Mouse (Mus musculus) WW6 (cell line): ENCODE data around the gene Unc119b.
"Not testable (repeated sequence)": the region's sequence is repeated elsewhere in the genome, so short reads cannot be mapped to it uniquely, and the experiment has no call there.

ENCODE experiments used
- DNase-seq: peaks from one replicate; pipeline ENCODE4 v3.0.0-alpha.2; 2013; ENCODE audit warnings: low read depth, low spot score

Gene Unc119b

DNA sequence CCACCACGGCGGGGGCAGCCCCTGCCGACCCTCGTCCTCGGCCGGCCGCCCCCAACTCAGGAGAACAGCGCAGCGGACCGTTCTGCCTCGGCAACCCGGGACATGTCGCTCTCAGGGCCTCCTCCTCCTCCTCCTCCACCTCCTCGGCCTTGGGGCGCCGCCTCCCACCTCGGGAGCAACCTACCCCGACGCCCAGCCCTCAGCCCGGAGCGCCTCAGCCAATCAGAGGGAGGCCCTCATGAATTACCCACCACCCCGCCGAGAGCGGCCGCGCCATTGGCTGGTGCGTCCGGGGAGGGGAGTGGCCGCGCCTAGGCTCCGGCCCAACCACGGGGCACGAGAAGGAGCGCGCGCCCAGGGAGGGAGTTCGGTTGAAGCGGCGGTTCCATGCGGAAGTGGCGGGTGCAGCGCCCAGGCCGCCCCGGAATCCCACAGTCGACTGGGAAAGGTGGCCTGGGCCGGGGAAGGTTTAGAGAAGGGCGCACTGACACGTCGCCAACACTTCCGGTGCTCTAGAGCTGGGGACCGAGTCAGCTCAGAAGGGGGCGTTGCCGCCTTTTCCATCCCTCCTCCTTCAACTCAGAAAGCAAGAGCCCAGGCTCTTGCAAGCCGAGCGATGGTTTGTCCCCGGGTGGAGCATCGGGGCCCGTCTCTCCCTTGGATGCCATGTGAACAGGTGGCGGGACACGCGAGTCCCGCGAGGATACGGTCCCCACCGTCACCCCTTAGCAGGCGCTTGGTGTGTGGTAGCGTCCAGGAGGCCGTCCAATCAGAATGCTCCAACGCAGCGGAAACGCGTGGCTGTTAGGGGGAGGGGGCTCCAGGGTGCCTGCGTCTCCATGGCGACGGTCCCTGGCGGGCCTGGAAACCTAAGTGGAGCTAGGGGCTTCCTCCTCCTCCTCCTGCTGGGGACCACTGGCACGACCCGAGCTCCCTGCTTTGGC lies 23.5 kb upstream of the Unc119b start, which contains the start of gene Mlec:
Gene Mlec, minus strand, starts transcription at position 140 of the 944 bp plus-strand sequence.
- peak; percentile 95 for DNase-seq

DNA sequence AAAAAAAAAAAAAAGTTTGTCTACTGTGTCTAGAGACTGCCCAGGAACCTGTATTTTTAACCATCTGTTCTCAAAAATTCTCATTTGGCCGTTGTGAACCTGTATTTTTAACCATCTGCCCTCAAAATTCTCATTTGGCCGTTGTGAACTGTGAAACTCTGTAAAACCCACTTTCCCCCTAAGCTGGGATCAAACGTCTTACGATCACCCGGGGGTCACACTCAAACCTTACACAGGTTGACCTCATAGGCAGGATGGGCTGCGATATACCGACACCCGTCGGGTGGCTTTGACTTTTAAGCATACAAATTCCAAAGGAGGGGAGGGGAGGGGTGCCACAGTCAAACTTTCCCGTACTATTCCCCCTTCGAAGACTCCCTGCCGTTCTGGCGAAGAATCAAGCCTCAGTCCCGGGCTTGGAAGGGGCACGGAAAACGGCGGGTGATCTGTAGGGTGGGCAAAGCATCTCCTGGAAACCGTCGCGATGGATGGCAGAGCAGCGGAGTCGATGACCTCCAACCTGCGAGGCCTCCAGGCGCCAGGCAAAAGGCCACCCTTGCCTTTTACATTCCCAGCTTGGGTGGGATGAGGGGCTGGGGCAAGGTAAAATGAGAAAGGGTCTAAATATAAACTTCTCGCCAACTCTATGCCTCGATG lies 22.3 kb upstream of the Unc119b start:
- DNase-seq, result no peak

DNA sequence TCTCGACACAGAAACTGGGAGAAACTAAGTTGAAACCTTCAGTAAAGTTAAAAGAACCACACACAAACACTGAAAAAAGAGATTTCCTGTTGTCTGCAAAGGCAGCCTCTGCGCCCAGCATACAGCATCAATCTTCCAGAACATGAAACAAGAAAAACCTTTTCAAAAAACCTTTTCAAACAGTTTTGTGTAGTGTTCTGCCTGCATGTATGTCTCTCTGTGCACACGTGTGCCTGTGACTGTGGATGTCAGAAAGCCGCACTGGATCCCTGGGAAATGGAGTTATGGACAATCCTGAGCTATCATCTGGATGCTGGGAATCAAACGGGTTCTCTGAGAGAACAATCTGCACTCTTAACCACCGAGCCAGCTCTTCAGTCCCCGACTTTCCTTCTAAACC lies 21.6 kb upstream of the Unc119b start:
- DNase-seq, result no peak

DNA sequence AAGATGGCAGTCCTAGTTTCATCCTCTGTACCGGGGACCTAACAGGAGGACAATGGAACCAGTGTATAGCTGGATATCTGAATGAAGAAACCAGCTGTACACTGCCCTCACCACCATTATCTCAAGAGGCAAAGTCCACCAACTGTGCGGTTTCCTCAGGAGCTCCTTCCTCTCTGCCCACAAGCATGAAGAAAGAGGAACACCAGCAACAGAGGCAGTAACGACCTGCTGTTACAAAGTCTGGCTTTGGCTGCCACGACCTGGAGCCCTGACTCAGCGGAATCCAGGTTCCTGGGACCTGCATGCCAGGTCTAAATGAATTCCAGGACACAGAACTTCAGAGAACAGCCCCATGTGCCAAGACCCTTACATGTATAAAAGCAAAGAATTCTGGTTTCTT lies 21.1 kb upstream of the Unc119b start:
- DNase-seq, result no peak

DNA sequence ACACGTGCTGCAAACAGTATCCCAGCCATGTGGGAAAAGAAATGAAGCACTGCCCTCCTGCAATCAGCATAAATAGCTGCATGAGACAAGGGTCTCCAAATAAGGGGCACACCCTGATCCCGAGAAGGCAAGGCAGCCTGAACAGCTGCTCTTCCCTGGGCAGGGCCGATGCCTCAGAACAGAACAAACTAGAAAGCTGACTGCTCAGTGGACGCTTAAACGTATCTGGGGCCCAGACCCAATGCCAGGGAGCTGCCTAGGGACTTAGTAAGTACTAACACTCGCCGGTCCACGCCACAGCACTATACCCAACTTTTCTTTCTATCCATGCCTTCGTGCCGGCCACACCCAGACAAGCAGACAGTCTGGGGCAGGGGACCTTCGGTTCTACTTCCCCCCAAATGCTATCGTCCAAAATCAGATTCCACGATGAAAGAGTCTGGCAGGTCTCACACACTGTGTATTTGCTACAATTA lies 20.4 kb upstream of the Unc119b start:
- DNase-seq, result no peak

DNA sequence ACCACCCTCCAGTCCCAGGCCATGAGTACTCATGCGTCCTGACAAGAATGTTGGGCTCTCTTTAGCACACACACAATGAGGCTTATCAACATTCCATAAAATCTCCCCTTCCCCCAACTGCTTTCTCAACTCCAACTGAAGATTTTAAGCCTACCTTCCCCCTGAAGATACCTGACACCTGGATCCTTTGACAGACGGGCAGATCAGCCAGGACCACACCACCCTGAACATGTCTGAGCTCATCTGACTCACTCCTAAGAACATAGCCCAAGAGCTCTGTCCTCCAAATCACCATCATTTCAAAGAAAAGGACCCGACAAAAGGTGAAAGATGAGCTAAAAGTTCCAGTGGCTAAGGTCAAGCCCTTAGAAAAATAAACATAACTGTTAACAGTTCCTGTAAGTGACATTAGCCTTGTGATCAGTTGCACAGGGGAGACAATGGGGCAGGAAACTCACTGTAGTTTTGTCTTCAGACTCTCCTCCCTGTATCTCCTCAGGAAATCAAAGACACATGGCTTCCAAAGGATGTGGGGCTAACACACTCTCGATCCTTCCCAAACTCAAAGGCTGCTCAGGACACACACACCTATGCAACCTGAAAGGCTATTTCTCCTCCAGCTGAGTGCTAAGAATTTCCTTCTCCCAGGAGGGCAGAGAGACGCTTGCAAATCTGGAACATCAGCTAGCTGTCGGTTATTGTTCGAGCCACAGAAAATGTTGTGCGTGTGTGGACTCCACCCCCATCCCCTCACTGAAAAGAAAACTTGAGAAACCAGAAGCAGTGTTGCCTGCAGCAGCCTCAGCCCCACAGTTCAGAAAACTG lies 17.6 kb upstream of the Unc119b start:
- no peak for DNase-seq

DNA sequence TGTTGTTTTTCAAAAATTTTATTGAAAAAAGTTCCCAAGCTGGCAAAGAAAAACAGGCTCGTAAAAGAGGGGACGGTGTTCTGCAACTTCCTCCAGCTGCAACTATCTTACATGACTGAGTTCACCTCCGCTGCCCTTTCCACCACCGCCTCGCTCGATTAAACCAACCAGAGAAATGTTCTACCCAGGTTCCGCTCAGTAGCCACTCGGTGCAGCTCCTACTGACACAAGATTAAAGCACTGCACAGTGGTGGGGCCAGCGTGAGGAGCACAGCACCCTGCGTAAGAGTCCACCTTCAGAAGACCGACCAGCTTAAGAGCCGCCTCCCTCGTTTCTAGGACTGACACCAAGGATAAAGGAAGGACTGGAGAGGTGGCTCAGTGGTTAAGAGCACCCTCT lies 16.7 kb upstream of the Unc119b start:
- DNase-seq, result no peak

DNA sequence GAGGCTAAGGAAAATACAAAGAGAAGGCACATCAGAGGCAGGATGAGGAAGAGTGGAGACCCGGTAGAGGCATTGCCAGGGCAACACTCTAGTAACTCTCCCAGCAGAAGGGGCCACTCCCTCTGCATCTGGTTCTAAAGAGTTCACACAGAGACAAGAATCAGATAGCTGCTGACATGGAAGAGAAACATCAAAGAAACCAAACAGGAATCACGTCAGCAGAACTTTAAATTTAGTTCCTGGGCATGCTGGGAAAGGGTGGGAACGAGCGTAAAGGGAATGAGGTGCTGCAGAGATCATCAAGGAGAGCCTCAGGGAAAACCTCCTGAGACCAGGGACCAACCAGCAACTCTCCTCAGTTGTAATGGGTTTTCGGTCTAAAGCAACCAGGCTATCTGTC lies 16.2 kb upstream of the Unc119b start:
- DNase-seq, result no peak

DNA sequence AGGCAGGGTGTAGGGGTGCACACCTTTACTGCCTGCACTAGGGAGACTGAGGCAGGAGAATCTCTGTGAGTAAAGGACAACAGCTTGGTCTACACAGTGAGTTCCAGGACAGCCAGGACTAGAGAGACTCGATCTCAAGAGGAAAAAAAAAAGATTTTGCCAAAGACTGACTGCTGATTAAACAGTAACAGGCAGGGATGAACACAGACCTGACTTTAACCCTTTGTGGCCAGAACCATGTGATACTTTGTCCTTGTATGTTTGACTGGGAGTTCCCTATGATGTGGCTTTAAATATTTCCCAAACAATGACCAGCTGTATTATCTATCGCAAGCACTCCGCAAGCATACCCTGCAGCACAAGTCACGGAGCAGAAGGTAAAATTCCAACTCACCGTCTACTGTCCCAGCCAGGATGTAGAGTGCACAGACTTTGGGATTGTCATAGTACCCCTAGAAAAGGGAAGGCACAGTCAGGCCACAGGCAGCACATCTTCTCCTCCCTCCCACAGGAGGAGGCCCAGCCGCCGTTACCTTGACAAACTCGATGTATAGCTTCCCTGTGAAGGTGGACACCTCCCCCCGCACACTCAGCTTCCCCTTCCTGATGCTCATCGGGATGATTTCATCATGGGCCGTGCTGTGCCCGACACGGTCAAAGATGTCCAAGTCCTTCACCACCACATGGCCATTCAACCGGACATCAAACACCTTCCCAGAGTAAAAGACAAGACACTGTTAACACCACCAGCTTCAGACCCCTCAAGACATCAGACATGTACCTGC lies 15.1 kb upstream of the Unc119b start:
- DNase-seq, result no peak

DNA sequence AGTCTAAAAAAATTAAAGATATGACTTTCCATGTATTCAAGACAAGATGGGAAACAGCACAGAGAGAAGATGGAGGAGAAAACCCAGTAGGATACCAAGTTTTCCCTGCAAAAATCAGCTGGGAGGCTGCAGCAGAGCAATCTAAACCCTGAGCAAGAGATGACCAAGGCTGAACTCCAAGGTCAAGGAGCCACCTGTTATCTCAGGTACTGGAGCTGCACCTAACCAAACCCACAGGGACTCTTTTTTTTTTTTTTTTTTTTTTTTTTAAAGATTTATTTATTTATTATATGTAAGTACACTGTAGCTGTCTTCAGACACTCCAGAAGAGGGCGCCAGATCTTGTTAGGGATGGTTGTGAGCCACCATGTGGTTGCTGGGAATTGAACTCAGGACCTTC lies 14.1 kb upstream of the Unc119b start:
- not testable (repeated sequence) for DNase-seq

DNA sequence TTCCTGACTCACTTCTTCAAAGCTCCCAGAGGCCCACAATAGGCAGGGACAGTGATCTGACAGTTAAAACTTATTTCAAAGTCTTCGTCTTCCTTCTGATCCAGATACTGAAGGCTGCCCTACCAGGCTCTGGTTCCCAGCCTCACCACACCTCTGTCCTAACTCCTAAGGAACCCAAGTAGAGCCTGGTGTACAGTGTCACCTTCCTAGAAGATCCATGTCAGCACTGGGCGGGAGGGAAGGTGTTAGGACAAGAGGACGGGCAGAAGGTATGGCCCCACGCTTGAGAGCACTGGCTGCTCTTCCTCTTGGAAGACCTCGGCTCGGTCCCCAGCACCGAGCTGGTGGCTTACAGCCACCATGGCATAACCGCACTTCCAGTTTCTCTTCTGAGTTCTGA lies 13.6 kb upstream of the Unc119b start:
- DNase-seq, result no peak

DNA sequence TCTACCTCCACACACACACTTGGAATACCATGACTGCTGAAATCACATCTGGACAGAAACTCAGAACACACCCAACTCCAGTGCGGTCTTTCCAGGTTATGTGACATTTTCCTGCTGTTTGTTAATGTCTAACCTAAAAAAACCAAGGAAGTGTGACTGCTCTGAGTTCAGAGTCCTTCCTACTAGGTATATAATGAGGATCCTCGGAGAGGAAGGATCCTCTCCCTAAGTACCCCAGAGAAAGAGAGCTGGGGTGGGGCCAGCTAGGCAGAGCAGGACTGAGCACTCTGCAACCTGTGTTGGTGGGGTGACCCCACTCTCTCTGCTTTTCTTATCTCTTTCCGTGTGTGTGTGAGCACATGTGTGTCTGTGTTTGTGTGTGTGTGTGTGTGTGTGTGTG lies 12.6 kb upstream of the Unc119b start:
- no peak for DNase-seq

DNA sequence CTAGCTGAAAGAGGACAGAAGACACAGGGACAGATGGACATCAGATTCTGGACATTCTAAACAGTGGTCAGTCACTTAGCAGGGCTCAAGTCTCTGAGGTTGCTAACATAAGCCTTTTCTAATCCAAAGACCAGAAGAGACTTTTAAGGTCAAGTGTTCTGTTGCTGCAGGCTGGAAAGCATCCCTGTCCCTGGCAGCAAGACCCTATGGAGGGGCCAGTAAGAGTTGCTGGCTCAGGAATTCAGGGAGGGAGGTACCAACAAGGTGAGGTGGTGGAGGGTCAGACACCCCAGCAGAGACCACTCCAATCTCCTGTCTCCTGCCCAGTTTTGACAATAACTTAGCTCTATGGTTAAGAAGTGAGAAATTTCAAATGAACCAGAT lies 12.0 kb upstream of the Unc119b start:
- no peak for DNase-seq

DNA sequence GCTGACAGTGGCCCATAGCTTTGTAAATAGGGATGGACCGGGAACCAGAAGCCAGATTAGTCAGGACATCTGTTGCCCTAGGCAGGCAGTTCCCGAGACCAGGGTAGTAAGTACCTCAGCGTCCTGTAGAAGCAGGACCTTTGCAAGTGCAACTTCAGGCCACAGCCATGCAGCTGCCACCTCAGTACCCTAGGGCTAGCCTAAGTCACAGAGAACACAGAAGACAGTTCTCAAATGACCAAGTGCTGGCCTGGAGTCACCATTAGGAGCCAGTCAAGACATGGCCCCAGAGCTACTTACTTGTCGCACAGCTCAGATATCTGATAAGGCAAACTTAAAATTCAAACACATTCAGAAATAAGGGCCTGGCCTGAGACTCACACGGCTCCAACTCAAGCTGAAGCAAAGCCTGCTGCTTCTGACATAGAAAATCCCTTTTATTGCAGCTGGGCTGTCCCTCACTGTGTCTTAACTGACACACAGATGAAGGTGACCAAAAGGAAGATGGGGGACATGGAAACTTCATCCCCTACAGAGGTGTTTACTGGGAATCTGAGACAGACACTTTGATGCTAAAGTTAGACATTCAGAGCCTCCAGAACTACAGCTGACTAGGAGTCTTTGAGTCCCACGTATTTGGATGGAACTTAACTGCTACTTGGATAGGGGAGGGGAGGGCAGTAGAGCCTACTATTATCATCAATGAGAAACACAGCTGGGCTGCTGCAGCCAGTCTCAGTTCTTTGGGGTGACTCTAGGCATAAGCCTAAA lies 11.4 kb upstream of the Unc119b start:
- DNase-seq, result no peak

DNA sequence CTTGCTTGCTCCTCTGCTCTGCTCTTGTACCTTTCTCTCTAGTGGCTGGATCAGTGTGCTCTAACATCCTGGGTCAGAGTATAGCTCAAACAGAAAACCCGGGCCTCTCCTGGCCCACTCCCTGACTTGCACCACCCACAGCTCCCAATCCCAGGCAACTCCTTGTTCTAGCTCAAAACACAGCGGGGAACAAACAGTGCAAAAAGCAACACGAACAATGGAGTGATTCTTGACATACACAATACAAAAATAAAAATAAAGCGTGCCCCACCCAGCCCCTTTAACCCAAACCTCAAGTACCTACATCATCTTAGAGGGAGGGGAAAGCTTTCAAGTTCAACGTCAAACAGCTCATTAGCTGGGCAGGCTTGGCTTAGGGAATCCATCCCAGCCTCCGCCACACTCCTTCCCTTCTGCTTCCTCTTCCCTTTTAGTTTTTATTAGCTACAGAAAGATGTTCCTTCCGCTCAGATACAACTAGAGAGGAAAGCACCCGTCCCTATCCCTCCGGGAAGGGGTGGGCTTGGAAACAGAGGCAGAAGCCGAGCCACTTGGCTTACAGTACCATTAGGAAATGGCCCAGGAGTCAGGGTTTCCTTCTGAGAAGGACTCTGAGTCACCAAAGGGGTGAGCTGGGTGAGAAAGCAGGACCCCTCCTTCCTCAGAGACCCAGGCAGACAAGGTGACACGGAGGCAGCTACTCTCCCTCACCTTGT lies 10.6 kb upstream of the Unc119b start:
- DNase-seq, result no peak

DNA sequence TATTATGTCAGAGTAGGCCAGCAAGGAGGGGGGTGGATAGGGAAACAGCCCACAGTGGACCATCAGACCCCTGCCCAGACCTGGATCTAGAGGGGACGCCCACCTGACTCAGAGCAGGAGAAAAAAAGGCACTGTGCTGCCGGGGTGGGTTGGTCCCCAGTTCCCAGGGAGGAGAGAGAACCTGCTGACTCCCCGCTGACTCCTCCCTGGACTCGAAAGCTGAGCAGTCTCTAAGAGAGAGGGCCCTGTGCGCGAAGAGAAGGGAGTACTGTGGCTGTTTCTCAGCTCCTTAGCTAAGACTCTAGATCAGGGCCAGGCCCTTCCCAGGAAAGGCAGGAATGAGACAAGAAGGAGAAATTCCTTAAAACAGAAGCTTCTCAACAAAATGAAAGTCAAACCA lies 9.7 kb upstream of the Unc119b start:
- DNase-seq, result no peak

DNA sequence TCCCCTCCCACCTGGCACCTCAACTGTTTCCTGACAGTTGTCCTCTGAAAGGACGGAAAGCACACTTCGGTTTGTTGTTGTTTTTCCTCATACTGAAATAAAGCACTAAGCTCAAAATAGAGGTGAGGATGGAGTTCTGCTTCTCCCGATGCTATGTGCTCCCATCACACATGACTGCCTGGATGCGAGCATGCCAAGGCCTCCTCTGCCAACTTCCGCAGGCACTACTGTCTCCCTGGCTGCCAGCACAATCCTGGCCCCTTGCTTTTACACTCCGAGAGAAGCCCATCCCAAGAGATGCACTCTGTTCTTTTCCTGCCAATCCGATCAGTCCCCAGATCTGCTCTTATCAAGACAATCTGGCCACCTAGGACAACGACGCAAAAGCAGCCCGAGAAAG lies 8.8 kb upstream of the Unc119b start:
- no peak for DNase-seq

DNA sequence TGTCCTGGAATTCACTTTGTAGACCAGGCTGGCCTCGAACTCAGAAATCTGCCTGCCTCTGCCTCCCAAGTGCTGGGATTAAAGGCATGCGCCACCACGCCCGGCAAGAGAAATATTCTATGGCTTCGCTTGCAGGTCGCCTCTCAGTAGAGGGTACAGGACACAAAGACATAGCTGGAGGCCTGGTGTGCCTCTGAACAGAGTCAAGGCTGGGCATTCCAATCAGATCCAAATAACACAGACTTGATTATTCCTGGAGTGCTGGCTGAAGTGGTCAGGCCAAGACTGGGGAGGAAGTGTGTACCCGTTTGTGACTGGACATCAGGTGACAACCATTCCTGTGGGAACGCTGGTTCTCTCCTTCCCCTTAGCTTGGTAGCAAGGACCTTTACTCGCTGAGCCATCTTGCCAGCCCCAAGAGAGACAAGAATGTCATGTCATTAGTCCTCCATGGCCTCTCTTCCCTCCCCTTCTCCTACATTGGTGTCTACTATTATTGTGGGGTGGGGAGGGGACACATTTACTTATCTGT lies 7.5 kb upstream of the Unc119b start:
- no peak for DNase-seq

DNA sequence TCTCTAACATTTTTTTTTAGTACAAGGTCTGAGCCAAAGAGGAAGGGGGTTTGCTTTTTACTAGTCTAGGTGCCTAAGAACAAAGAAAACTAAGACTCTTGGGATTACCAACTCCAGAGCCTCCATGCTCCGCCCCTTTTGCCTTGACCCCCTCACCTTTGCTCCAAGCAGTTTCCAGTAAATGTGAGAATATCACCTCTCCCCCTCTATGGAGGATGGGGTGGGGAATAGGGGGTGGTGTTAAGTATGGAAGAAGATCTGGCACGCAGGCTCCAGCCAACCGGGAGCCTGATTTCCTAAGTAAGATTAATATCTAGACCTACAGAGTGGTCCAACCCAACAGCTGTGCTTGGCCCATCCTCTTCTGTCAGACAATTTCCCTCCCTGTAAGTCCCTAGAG lies 6.0 kb upstream of the Unc119b start:
- DNase-seq, result no peak

DNA sequence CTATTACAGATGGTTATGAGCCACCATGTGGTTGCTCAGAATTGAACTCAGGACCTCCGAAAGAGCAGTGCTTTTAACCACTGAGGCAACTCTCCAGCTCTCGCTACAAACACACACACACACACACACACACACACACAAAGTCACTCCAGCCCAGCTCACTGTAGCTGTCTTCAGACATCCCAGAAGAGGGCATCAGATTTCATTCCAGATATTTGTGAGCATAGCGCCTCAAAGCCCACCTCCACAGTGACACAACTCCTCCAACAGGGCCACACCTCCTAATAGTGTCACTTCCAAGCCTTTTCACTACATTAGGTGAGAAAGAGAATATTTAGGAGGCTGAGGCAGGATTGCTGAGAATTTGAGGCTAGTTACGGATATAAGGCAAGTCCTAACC lies 4.3 kb upstream of the Unc119b start:
- no peak for DNase-seq
